Mouse (Mus musculus): ENCODE measurements around the gene Kif12. TPM values are rescaled to one million over a fixed set of nuclear protein-coding genes. Genes with fewer than 3 reads are reported as not detected.

Gene Kif12
- polyA plus RNA-seq, 1 experiment from 2014 or later, result 5.1 TPM

GRCm38 (mm10) chr4:63203874-63204273 lies 31.9 kb upstream of the Kif12 start:
- Histone ChIP-seq H3K36me3 (replicated peaks) (no peaks in the 10 kb centered on the region), H3K27me3 (no peaks in the 10 kb centered on the region), H3K4me1 (replicated peaks) (peaks cover 3% of the 10 kb centered on the region; the same call in 1 of the 2 replicates), H3K4me2 (no peak overlapping the region), H3K9ac (no peak overlapping the region), H3K9me3 (replicated peaks) (no peaks in the 10 kb centered on the region), H3K27ac (replicated peaks) (no peak overlapping the region), H3K4me3 (replicated peaks) (no peak overlapping the region)
- no peak for ATAC-seq (ENCODE audit: insufficient read depth)
- 60% methylated on average over 7 of the region's 7 CpGs for WGBS (ENCODE audit: insufficient replicate concordance)

DNA sequence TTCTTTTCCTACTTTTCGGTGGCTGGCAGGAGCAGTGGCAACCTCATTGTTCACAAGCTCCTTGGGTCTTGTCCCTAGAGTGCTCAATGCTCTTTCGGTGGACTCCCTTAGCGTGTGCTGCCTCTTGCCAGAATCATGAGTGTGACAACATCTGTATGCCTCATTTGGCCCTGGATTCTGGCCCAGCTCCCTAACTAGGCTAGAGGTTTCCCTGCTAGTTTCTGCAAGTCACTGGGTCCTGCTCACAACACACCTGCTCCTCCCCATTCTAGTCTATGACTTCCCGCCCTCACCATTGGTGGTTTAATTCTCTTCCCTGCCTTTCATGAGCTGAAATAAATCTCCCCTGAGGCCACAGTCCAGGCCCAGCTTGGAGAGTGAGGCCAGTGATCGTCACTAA lies 27.4 kb upstream of the Kif12 start:
- H3K4me3 ChIP-seq (replicated peaks), result no peak overlapping the region
- H3K9ac ChIP-seq, result no peak overlapping the region
- WGBS (ENCODE audit: insufficient replicate concordance), result 60% methylated on average over 5 of the region's 5 CpGs
- no peaks in the 10 kb centered on the region for H3K4me1 ChIP-seq (replicated peaks)
- no peak for ATAC-seq (ENCODE audit: insufficient read depth)
- no peaks in the 10 kb centered on the region for H3K9me3 ChIP-seq (replicated peaks)
- H3K4me2 ChIP-seq, result no peak overlapping the region
- no peak overlapping the region for H3K27ac ChIP-seq (replicated peaks)
- no peaks in the 10 kb centered on the region for H3K36me3 ChIP-seq (replicated peaks)
- no peaks in the 10 kb centered on the region for H3K27me3 ChIP-seq

DNA sequence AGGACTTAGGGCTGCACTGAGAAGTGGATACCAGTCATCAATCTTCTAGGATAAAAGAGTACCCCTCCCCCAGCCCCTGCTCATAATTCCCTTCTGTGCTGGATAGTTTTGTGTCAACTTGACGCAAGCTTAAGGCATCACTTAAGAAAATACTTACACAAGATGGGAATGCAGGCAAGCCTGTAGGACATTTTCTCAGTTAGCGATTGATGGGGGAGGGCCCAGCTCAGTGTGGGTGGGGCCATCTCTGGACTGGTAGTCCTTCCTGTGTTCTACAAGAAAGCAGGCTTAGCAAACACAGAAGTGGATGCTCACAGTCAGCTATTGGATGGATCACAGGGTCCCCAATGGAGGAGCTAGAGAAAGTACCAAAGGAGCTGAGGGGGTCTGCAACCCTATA lies 22.4 kb upstream of the Kif12 start:
- Histone ChIP-seq H3K9ac (no peak overlapping the region), H3K27me3 (no peaks in the 10 kb centered on the region), H3K36me3 (replicated peaks) (no peaks in the 10 kb centered on the region), H3K4me3 (replicated peaks) (no peak overlapping the region), H3K4me2 (no peak overlapping the region), H3K27ac (replicated peaks) (no peak overlapping the region), H3K4me1 (replicated peaks) (no peaks in the 10 kb centered on the region), H3K9me3 (replicated peaks) (no peaks in the 10 kb centered on the region)
- ATAC-seq (ENCODE audit: insufficient read depth), result no peak
- WGBS (ENCODE audit: insufficient replicate concordance), result 70% methylated on average over 2 of the region's 2 CpGs

DNA sequence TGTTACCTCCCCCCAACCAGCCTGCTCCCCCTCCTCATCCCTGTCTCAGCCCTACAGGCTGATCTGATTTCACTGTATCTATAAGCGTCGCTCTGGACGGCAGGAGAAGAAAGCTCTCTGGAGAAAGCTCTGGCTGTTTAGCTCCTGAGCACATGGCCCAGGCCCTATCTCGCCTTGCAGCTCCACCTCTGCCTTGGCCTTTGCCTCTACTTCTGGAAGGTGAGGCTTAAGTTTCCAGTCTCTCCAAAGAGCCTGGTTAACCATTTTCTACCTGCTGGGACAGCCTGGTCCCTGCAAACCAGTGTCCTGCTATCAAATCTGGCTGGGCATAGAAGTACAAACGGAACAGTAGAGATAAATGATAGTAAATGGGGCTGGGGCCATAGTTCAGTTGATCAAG lies 19.7 kb upstream of the Kif12 start:
- H3K4me3 ChIP-seq (replicated peaks), result no peak overlapping the region
- ATAC-seq (ENCODE audit: insufficient read depth), result no peak
- H3K9ac ChIP-seq, result no peak overlapping the region
- no peaks in the 10 kb centered on the region for H3K36me3 ChIP-seq (replicated peaks)
- no peaks in the 10 kb centered on the region for H3K9me3 ChIP-seq (replicated peaks)
- WGBS (ENCODE audit: insufficient replicate concordance), result 56% methylated on average over 5 of the region's 5 CpGs
- H3K4me2 ChIP-seq, result no peak overlapping the region
- no peak overlapping the region for H3K27ac ChIP-seq (replicated peaks)
- peaks cover 4% of the 10 kb centered on the region; the same call in 1 of the 2 replicates for H3K4me1 ChIP-seq (replicated peaks)
- H3K27me3 ChIP-seq, result no peaks in the 10 kb centered on the region

DNA sequence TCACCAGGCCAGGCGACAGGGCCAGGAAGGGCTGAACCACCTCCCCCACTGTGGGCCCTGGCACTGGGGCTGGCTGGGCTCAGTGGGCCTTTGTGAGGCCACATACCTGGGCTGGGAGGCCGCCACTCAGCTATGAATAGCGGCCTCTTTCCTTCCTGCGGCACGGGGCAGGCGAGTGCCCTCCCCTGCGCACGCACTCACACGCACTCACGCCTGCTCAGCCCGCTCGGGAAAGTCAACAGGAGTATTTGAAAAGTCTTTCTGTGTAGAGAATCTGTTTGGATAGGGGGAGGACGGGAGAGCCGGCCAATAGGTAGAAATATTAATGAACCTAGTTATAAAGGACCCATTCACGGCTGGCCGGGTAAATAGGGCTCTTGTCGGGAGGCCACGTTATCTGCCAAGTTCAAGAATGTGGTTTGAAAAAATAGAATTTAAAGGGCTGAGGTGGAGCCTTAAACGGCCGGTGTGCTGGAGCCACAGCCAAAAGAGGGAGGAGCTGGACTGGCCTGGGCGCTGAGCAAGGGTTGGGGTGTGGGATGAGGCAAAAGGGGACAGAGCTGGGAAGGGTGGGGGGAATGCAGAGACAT lies 14.4 kb upstream of the Kif12 start:
- peak overlapping the region; percentile 30; the same call in 1 of the 2 replicates for H3K4me2 ChIP-seq
- no peak overlapping the region for H3K4me3 ChIP-seq (replicated peaks)
- H3K27ac ChIP-seq (replicated peaks), result peak overlapping the region; percentile 57; the same call in 1 of the 2 replicates
- H3K36me3 ChIP-seq (replicated peaks), result no peaks in the 10 kb centered on the region
- H3K9me3 ChIP-seq (replicated peaks), result no peaks in the 10 kb centered on the region
- H3K9ac ChIP-seq, result no peak overlapping the region
- WGBS (ENCODE audit: insufficient replicate concordance), result 54% methylated on average over 21 of the region's 21 CpGs
- peaks cover 5% of the 10 kb centered on the region; the same call in 1 of the 2 replicates for H3K4me1 ChIP-seq (replicated peaks)
- peak; percentile 71 for ATAC-seq (ENCODE audit: insufficient read depth)
- H3K27me3 ChIP-seq, result no peaks in the 10 kb centered on the region

DNA sequence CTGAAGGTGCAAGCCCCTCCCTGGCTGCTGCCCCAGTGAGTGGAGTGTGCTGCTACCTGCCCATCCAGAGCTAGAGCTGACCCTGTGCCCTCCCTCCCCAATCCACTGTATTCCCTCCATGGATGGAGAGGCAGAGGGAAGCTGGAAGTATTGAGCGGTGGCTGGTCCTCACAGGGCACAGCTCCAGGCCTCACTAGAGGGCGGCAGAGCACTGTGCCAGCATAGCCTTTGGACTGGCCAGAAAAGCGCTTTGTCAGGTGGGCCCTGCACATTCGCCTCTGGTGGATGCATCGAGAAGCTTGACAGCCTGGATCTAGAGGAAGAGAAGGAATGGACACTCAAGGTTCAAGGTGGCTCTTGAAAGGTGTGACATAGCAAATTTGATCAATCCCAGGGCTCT lies 9.6 kb upstream of the Kif12 start:
- Histone ChIP-seq H3K27ac (replicated peaks) (no peak overlapping the region), H3K4me1 (replicated peaks) (no peaks in the 10 kb centered on the region), H3K9ac (no peak overlapping the region), H3K36me3 (replicated peaks) (no peaks in the 10 kb centered on the region), H3K27me3 (no peaks in the 10 kb centered on the region), H3K4me3 (replicated peaks) (no peak overlapping the region), H3K9me3 (replicated peaks) (no peaks in the 10 kb centered on the region), H3K4me2 (no peak overlapping the region)
- ATAC-seq (ENCODE audit: insufficient read depth), result no peak
- WGBS (ENCODE audit: insufficient replicate concordance), result 15% methylated on average over 5 of the region's 5 CpGs

GRCm38 (mm10) chr4:63171122-63171521 lies 809 bp downstream of the Kif12 start:
- H3K27me3 ChIP-seq, result no peaks in the 10 kb centered on the region
- H3K36me3 ChIP-seq (replicated peaks), result no peaks in the 10 kb centered on the region
- 46% methylated on average over 24 of the region's 24 CpGs for WGBS (ENCODE audit: insufficient replicate concordance)
- no peak for ATAC-seq (ENCODE audit: insufficient read depth)
- H3K9ac ChIP-seq, result no peak overlapping the region
- H3K4me1 ChIP-seq (replicated peaks), result no peaks in the 10 kb centered on the region
- H3K9me3 ChIP-seq (replicated peaks), result no peaks in the 10 kb centered on the region
- peak overlapping the region; percentile 47 for H3K4me2 ChIP-seq
- H3K27ac ChIP-seq (replicated peaks), result no peak overlapping the region
- H3K4me3 ChIP-seq (replicated peaks), result peak overlapping the region; percentile 33

DNA sequence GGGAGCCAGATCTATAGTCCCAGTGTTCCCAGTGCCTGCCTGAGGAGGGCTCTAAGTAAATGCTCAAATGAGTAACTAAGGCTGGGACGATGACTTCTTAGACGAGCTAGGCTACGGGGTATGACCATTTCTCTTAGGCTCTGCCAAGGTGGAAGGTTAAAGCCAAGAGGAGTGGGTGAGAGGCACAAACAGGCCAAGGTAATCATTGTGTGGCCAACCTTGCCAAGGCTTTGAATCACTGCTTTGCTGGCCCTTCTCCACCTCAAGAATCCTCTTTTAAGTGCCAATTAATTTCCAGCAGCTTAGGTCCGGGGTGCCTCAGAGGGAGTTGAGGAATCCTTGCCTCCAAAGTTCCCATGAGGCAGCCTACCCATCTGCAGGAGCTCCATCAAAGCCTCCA lies 1.9 kb downstream of the Kif12 start:
- Histone ChIP-seq H3K4me2 (no peak overlapping the region), H3K36me3 (replicated peaks) (no peaks in the 10 kb centered on the region), H3K9ac (no peak overlapping the region), H3K27me3 (no peaks in the 10 kb centered on the region), H3K9me3 (replicated peaks) (no peaks in the 10 kb centered on the region), H3K4me1 (replicated peaks) (no peaks in the 10 kb centered on the region), H3K27ac (replicated peaks) (no peak overlapping the region), H3K4me3 (replicated peaks) (no peak overlapping the region)
- 67% methylated on average over 4 of the region's 4 CpGs for WGBS (ENCODE audit: insufficient replicate concordance)
- ATAC-seq (ENCODE audit: insufficient read depth), result no peak

- H3K27me3 ChIP-seq, result no peaks in the 10 kb centered on the region
- no peak overlapping the region for H3K9ac ChIP-seq
- H3K36me3 ChIP-seq (replicated peaks), result no peaks in the 10 kb centered on the region
- no peak overlapping the region for H3K27ac ChIP-seq (replicated peaks)
- H3K9me3 ChIP-seq (replicated peaks), result no peaks in the 10 kb centered on the region
- H3K4me1 ChIP-seq (replicated peaks), result no peaks in the 10 kb centered on the region
- no peak overlapping the region for H3K4me3 ChIP-seq (replicated peaks)
- H3K4me2 ChIP-seq, result no peak overlapping the region
- no peak for ATAC-seq (ENCODE audit: insufficient read depth)
- 45% methylated on average over 5 of the region's 5 CpGs for WGBS (ENCODE audit: insufficient replicate concordance)
Observed at GRCm38 (mm10) chr4:63166323-63166722, 5.6 kb downstream of the Kif12 start.

DNA sequence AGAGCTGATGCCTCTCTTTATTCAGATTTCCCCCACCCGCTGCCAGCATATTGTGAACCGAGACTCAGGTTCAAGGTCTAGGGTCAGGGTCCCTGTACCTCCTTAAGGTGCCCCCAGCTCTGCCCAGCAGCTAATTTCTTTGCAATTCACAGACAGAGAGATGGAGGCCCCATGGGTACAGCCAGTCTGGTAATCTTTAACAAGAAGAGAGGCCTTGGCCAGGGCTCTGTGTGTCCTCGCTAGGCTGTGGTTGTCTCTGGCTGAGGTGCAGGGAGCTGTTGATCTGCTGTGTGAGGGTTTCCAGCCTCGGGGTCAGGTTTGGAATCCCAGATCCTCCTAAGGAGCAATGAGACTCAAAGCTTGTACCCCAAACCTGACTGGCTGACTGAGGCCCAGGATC lies 6.3 kb downstream of the Kif12 start:
- no peak overlapping the region for H3K27ac ChIP-seq (replicated peaks)
- H3K4me2 ChIP-seq, result no peak overlapping the region
- ATAC-seq (ENCODE audit: insufficient read depth), result no peak
- H3K27me3 ChIP-seq, result no peaks in the 10 kb centered on the region
- H3K4me3 ChIP-seq (replicated peaks), result no peak overlapping the region
- 61% methylated on average over 4 of the region's 4 CpGs for WGBS (ENCODE audit: insufficient replicate concordance)
- H3K9me3 ChIP-seq (replicated peaks), result no peaks in the 10 kb centered on the region
- no peak overlapping the region for H3K9ac ChIP-seq
- H3K36me3 ChIP-seq (replicated peaks), result no peaks in the 10 kb centered on the region
- H3K4me1 ChIP-seq (replicated peaks), result no peaks in the 10 kb centered on the region

DNA sequence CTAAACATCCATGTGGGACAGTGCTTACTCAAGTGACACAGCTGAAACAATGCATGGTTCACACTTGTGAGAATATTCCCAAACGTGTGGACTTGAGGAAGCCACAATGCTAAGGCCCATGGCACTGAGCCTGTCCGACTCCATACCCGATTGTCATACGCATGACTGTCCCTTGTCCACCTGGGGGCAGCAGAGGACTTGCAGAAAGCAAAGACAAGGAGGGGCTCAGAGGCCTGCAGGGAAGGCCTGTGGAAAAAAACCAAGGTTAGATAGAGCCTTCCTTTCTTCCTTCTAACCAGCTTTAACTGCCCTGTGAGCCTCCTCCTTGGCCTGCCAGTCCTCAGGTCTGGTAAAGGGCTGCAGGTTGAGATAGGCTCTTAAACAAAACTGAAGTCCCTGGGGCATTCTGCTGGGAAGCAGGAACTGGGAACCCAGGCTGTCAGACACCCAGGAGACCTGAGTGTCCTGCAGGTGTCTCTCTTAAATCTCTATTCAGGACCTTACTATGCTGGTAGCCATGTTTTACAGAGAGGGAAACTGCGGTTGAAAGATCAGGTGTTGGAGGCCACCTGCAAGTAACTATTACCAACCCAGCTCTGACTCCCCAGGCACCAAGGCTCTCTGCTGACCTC lies 12.9 kb downstream of the Kif12 start:
- WGBS (ENCODE audit: insufficient replicate concordance), result 16% methylated on average over 5 of the region's 5 CpGs

DNA sequence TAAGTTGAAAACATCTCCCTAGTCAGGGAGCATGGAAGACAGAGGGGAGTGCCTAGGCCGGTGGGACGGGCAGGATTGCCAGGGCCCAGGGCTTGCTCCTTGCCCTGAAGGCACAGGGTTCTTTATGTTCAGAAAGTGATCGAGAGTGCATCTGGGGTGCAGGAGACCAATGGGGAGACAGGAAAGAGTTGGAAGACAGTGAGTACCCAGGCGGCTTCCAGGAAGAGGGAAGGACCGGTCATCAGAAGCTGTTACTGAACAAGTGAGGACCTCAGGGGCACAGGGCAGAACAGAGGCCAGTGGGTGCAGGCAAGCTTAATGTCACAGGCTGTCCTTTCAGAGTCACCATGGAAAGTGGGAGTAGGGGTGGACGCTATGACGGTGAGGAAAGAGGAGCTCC lies 13.7 kb downstream of the Kif12 start:
- no peaks in the 10 kb centered on the region for H3K27me3 ChIP-seq
- H3K27ac ChIP-seq (replicated peaks), result no peak overlapping the region
- no peak overlapping the region for H3K9ac ChIP-seq
- H3K9me3 ChIP-seq (replicated peaks), result no peaks in the 10 kb centered on the region
- peaks cover 6% of the 10 kb centered on the region; the same call in 1 of the 2 replicates for H3K4me1 ChIP-seq (replicated peaks)
- 74% methylated on average over 7 of the region's 7 CpGs for WGBS (ENCODE audit: insufficient replicate concordance)
- ATAC-seq (ENCODE audit: insufficient read depth), result no peak
- H3K4me2 ChIP-seq, result no peak overlapping the region
- no peaks in the 10 kb centered on the region for H3K36me3 ChIP-seq (replicated peaks)
- no peak overlapping the region for H3K4me3 ChIP-seq (replicated peaks)

More for the DNA sequence above, 12.9 kb downstream of the Kif12 start:
- H3K36me3 ChIP-seq (replicated peaks), result no peaks in the 10 kb centered on the region
- H3K4me1 ChIP-seq (replicated peaks), result peaks cover 6% of the 10 kb centered on the region; the same call in 1 of the 2 replicates
- ATAC-seq (ENCODE audit: insufficient read depth), result no peak
- H3K4me3 ChIP-seq (replicated peaks), result no peak overlapping the region
- no peaks in the 10 kb centered on the region for H3K9me3 ChIP-seq (replicated peaks)
- H3K27me3 ChIP-seq, result no peaks in the 10 kb centered on the region
- H3K27ac ChIP-seq (replicated peaks), result no peak overlapping the region
- no peak overlapping the region for H3K9ac ChIP-seq
- no peak overlapping the region for H3K4me2 ChIP-seq

All from liver, embryonic 15.5 days (tissue).